Mouse (Mus musculus) c-Kit-negative CD71-positive TER-119-positive erythroid progenitor cells, embryonic 14.5 days (primary cell): ENCODE measurements around the gene Tnfrsf21.

Experiments used
- DNase-seq: peaks from one replicate; pipeline ENCODE4 v3.0.0-alpha.2; 2013; ENCODE audit warnings: low read depth, low spot score

Tnfrsf21 gene

DNA sequence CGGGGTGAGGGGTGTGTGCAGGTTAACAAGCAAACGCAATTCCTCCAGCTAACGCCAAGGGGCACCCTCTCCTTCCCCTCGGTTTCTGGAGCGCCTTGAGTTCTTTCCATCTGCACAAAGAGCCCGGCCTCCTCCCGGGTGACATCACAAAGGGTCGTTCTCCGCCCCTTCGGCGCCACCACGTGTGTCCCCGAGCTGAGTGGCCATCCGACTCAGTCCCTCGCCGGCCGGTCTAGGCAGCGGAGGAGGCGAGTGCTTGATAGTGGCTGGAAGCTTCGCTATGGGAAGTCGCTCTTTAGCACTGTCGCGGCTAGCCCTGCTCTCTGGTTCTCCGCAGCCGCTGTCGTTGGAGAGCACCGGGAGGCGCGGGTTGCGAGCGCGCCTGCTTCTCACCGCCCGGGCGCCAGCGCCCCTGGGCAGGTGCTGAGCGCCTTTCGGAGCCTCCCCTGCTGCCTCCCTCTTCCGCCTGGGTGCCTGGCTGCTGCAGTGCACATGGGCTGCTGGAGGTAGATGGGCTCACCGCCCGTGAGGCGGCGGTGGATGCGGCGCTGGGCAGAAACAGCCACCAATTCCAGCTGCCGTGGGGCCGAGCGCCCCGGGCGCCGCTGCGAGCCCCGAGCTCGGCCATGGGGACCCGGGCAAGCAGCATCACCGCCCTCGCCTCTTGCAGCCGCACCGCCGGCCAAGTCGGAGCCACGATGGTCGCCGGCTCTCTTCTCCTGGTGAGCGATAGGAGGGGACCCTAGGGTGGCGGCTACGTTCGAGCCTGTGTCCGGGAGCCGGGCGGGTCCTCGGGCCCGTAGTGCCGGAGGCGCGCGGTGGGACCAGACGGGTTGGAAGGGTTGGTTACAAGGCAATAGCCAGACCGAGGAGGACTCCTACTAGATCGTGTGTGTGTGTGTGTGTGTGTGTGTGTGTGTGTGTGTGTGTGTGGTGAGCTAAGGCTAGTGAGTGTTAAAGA lies at the start of gene Tnfrsf21:
TSS of gene Tnfrsf21 (plus strand) at position 185 of the 961 bp plus-strand sequence.
- DNase-seq: peak; percentile 89

- DNase-seq: no peak
Observed at GRCm38 (mm10) chr17:42968174-42968573, 48.2 kb upstream of the Tnfrsf21 start.

- DNase-seq: no peak
Observed at GRCm38 (mm10) chr17:42975312-42975996, 40.9 kb upstream of the Tnfrsf21 start.

- DNase-seq: no peak
Observed at GRCm38 (mm10) chr17:42977766-42978165, 38.6 kb upstream of the Tnfrsf21 start.

DNA sequence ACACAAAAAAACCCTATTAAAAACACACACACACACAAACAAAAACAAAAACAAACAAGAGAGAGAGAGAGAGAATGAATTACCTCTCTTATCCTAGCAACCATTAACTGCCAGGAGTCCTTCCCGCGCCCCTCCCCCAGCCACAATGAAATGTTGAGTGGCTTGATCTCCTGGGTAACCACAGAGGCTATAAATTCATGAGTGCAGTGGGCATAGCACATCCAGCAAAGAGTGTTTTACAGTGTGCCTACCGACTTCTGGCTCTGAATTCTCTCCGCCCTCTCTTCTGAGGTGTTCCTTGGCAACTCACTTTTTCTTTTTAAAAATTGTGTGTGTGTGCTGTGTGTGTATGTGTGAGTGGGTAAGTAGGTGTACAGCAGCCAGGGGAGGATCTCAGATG lies 38.0 kb upstream of the Tnfrsf21 start:
- no peak for DNase-seq

GRCm38 (mm10) chr17:42981806-42982205 lies 34.5 kb upstream of the Tnfrsf21 start:
- no peak for DNase-seq

DNA sequence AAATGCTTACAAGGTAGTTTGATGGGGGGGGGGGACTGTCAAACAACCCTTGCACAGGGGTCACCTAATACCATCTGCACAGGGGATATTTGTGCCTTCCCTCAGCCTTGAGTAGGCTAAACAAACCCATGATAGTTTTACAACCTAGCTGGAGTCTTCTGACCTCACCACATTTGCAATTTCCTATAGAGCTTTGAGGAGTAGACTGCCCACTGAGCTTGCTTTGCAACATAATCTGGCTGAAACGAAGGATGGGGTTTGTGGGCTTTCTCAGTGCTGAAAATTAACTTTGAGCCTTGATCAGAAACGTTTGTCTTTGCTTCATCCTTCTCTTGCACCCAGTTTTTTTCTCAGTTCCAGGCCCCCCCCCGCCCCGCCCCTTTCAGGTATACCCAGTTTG lies 33.8 kb upstream of the Tnfrsf21 start:
- no peak for DNase-seq

DNA sequence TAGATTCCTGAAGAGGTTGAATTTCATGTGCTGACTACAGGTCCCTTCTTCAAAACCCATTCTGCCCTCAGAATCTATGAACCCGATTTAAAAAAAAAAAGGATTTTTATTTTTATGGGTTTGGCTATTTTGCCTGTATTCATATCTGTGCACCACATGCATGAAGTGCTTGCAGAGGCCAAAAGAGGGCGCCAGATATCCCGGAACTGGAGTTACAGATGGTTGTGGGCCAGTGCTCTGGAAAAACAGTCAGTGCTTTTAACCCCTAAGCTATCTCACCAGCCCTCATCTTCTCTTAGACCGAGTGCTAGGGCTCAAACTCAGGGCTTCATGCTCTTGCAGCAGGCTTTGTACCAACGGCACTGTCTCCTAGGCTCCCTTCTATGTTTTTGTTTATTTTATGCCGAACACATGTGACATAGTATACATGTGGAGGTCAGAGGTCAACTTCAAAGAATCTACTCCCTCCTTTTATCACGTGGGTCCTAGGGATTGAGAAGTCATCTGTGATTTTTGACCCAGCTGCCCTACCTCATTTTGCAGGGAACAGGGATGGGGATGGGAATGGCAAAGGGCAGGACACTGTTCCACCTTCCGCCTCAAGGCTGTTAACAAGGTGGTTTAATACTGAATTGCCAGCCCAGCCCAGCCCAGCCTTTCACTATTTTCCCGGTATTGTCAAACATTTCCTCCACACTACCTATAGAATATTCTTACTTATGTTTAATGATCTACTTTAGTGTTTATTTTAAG lies 30.3 kb upstream of the Tnfrsf21 start:
- DNase-seq: no peak

- DNase-seq: peak; percentile 37
Observed at GRCm38 (mm10) chr17:42987692-42988091, 28.7 kb upstream of the Tnfrsf21 start.

DNA sequence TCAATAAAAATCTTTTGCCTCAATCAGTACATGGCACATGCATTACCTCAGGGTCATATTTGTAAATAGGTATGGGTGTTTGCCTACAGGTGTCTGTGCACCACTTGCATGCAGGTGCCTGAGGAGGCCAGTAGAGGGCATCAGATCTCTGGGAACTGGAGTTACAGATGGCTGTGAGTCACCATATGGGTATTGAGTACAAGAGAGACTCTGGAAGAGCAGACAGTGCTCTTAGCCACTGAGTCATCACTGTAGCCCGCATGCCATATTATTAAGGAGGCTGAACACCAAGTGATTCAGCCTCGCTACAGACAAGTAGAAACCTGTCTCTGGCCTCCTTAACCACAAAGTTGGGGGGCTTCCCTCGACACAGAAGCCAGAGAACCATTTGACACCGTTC lies 26.4 kb upstream of the Tnfrsf21 start:
- DNase-seq: no peak

DNA sequence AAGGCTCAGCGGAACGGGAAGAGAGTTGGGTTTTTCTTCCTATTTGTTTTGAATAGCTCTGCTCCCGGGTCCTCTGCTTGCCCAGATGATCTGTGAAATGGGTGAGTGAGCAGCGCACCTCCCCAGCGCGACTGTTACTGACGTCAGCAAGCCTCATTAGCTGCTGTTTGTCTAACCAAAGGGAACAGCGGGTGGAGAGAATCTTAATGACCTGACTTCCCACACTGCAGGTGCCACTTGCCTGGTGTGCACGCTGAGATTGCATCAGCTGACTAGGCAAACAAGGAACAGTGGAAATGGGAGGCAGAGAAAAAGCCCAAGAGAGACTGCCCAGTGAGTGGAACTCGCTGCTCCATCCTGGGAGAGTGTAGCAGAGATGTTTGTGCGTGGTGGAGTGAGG lies 25.2 kb upstream of the Tnfrsf21 start:
- DNase-seq: no peak

DNA sequence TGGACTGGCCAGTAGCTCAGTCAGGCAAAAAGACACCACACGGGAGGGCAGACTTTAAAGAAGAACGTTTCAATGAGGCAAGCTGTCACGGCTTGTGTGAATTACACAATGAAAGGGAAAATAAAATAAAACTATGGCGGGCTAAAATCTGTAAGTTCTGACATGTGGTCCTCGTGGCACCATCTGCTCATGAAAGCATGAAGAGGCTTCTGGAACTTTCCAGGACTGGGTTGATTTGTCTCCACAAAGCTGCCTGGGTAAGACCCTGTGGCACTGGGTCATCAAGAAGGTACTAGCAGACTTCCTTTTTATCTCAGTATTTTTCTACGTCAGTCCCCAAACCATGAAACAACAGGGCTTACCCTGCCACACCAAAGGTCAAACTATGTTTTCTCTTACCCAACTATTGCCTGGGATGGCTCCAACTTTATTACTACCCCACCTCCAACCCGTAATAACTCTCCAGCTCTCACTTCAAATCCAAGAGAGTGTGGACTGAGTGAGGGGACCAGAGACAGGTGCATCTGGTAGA lies 16.8 kb upstream of the Tnfrsf21 start:
- no peak for DNase-seq

- DNase-seq: no peak
Observed at GRCm38 (mm10) chr17:43000598-43000997, 15.8 kb upstream of the Tnfrsf21 start.

GRCm38 (mm10) chr17:43012718-43013117 lies 3.6 kb upstream of the Tnfrsf21 start:
- peak; percentile 71 for DNase-seq

DNA sequence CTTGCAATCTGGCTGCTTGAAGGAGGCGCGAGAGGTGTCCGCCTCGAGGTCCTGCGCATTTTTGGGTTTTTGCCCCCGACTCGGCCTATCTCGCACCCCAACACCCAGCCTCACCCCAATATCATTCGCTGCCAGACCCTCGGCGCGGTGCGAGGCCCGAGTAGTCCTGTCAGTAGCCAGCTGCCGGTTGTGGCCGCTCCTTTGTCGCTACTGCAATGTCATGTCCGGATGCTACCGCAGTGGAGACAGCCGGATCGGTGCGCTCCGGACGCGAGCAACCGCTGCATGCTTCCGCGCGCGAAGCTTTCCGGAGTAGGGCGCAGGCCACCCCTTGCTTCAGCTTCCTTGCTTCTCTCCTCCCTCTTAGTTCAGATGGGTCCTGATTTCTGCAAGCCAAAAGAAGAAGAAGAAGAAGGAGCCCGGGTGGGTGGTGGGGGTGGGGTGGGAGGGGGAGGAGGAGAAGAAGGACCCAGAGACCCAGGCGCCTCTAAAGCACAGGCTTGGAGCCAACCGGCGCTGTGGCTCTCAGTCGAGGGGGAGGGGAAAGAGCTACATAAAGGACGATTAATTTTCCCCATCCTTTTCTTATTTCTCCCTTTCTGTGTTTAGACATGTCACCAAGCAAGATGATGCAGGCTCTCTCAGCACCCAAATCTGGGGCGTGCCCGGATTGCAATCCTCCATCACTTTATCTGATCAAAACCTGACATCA lies 1.1 kb downstream of the Tnfrsf21 start:
- DNase-seq: peak; percentile 51

- no peak for DNase-seq
Observed at GRCm38 (mm10) chr17:43018071-43018470, 1.7 kb downstream of the Tnfrsf21 start.

- no peak for DNase-seq
Observed at GRCm38 (mm10) chr17:43019660-43020059, 3.3 kb downstream of the Tnfrsf21 start.

DNA sequence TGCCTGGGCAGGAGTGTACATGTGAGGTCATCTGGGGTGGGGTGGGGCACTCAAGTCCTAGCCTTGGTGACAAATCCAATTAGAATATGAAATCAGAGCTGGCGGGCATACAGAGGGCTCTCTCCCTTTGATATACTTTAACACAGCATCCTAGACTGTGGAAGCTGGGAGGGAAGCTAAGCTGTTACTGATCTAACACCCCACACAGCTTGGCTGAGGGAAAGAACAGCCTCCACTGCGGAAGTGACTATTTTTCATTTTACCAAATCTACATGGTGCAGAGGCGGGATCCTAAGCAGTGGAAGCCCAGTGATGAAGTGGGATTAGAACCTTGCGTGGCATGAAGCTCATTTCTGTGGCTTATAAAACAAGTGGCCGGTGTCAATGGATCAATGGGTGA lies 4.7 kb downstream of the Tnfrsf21 start:
- no peak for DNase-seq

DNA sequence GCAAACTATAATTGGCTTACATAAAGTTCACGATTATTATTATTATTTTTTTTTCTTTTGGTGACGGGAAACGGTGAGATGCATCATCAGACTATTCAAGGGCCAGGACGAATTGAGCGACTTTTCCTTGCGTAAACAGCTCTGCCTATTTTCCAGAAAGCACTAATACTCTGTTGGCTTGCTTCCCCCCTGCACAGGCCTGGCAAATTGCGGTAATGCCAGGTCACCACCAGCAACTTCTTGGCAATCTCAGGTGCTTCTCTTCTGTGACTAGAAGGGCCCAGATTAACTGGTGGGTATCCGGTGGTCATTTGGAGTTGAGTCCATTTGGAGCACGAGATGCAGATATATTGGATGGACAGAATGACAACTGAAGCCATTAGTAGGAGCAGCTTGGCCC lies 5.7 kb downstream of the Tnfrsf21 start:
- DNase-seq: no peak

DNA sequence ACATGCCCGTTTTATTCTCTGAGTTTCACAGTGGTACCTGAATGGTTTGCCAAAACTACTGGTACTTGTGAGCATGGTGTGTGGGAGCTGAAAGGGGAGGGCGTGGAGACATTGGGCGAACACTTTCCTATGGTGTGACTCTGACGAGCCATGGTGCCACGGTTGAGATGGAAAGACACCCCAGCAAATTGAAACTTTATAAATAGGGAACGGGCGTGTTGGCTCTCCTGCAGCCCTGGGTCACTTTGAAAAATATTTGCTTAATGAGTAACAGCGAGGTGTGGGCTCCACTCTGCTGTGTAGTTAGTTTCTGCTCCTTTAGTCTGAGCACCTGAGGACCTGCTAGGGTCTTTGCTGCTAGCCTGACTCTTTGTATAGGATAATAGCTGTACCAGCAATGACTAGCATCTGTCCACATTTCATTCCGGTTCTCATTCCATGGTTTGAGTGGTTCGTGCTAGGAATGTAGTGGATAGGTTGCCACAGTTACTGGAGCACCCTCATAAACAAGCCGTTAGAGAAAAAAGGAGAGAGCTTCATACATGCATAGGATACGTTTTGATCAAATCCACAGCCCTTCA lies 7.4 kb downstream of the Tnfrsf21 start:
- DNase-seq: no peak

GRCm38 (mm10) chr17:43024531-43024930 lies 8.2 kb downstream of the Tnfrsf21 start:
- peak; percentile 51 for DNase-seq
